Mouse (Mus musculus) ES-Bruce4 (cell line): ENCODE data around the gene Cltb. TPM values are rescaled to one million over a fixed set of nuclear protein-coding genes. Genes with fewer than 3 reads are reported as not detected.

Experiments
- H3K27ac ChIP-seq: 2 replicates; pipeline ENCODE4 v1.5.1; 2012; ENCODE audit warnings: low read length, inconsistent platforms; ENCODE audit not compliant: insufficient read depth
- H3K27me3 ChIP-seq: 2 replicates; pipeline ENCODE4 v1.6.1; 2012; ENCODE audit warnings: mild to moderate bottlenecking, low read length, inconsistent platforms; ENCODE audit not compliant: control insufficient read depth, poor library complexity, insufficient read depth, severe bottlenecking
- H3K36me3 ChIP-seq: 2 replicates; pipeline ENCODE4 v1.6.1; 2012; ENCODE audit warnings: inconsistent platforms, mild to moderate bottlenecking, low read length, moderate library complexity; ENCODE audit not compliant: control insufficient read depth, poor library complexity, insufficient read depth, severe bottlenecking
- H3K4me1 ChIP-seq: one replicate; pipeline ENCODE4 v1.8.1; 2011; ENCODE audit warnings: low read length; ENCODE audit not compliant: control insufficient read depth, insufficient read depth
- H3K4me3 ChIP-seq: 2 replicates; pipeline ENCODE4 v1.5.1; 2011; ENCODE audit warnings: low read depth, mild to moderate bottlenecking, low read length
- H3K9ac ChIP-seq: 2 replicates; pipeline ENCODE4 v1.6.1; 2012; ENCODE audit warnings: low read depth, mild to moderate bottlenecking, inconsistent platforms; ENCODE audit not compliant: poor library complexity, severe bottlenecking
- H3K9me3 ChIP-seq: replicated peaks from 2 replicates; pipeline ENCODE4 v1.6.1; 2012; ENCODE audit warnings: mild to moderate bottlenecking, low read length, inconsistent platforms; ENCODE audit not compliant: control insufficient read depth, poor library complexity, insufficient read depth, severe bottlenecking
- CTCF ChIP-seq: IDR thresholded peaks from one replicate; pipeline ENCODE4 v1.8.1; 2011; ENCODE audit warnings: low read depth, low read length
- EP300 ChIP-seq: IDR thresholded peaks from 2 replicates; pipeline ENCODE4 v1.6.1; 2011; ENCODE audit warnings: low read depth, low read length; ENCODE audit not compliant: insufficient read depth
- POLR2A ChIP-seq: IDR thresholded peaks from one replicate; pipeline ENCODE4 v1.8.1; 2011; ENCODE audit warnings: low read length; ENCODE audit not compliant: insufficient read depth
- polyA plus RNA-seq: library from polyadenylated mRNA; stranded (reverse); fragments of >200 nt; gene quantifications from 2 replicates; pipeline ENCODE4 v1.2.4, GENCODE M21; 2011; ENCODE audit warnings: low read depth; ENCODE audit not compliant: missing spikeins, insufficient read depth, insufficient read length

Cltb gene
- polyA plus RNA-seq, 1 experiment = 27.5 TPM

- no peaks in the 10 kb centered on the region for H3K27me3 ChIP-seq
- no peak overlapping the region for H3K9ac ChIP-seq
- peaks cover 39% of the 10 kb centered on the region for H3K36me3 ChIP-seq
- no peak overlapping the region for H3K4me3 ChIP-seq
- no peaks in the 10 kb centered on the region for H3K9me3 ChIP-seq
- no peaks in the 10 kb centered on the region for H3K4me1 ChIP-seq
- no peak for TF ChIP-seq POLR2A
- TF ChIP-seq CTCF = no peak
- no peak for TF ChIP-seq EP300
- no peak overlapping the region for H3K27ac ChIP-seq
Measured at GRCm38 (mm10) chr13:54582126-54582525, 29.0 kb downstream of the Cltb start.

GRCm38 (mm10) chr13:54581385-54581784, 29.8 kb downstream of the Cltb start:
- no peak for TF ChIP-seq CTCF
- no peak for TF ChIP-seq POLR2A
- no peak for TF ChIP-seq EP300
- no peaks in the 10 kb centered on the region for H3K4me1 ChIP-seq
- no peak overlapping the region for H3K27ac ChIP-seq
- H3K4me3 ChIP-seq = no peak overlapping the region
- H3K9me3 ChIP-seq = no peaks in the 10 kb centered on the region
- peaks cover 34% of the 10 kb centered on the region for H3K36me3 ChIP-seq
- H3K9ac ChIP-seq = no peak overlapping the region
- H3K27me3 ChIP-seq = no peaks in the 10 kb centered on the region

- H3K9me3 ChIP-seq = no peaks in the 10 kb centered on the region
Measured at GRCm38 (mm10) chr13:54577652-54578507, 33.3 kb downstream of the Cltb start.

GRCm38 (mm10) chr13:54575489-54575888, 35.7 kb downstream of the Cltb start:
- peak overlapping the region; percentile 85 for H3K4me3 ChIP-seq
- peak overlapping the region; percentile 81 for H3K9ac ChIP-seq
- no peaks in the 10 kb centered on the region for H3K4me1 ChIP-seq
- H3K9me3 ChIP-seq = no peaks in the 10 kb centered on the region
- peaks cover 5% of the 10 kb centered on the region; the same call in 1 of the 2 replicates for H3K36me3 ChIP-seq
- no peaks in the 10 kb centered on the region for H3K27me3 ChIP-seq
- H3K27ac ChIP-seq = no peak overlapping the region
- TF ChIP-seq EP300 (no peak), CTCF (no peak), POLR2A (no peak)

More at GRCm38 (mm10) chr13:54577652-54578507, 33.3 kb downstream of the Cltb start:
- no peak for TF ChIP-seq CTCF
- no peak for TF ChIP-seq EP300
- no peak for TF ChIP-seq POLR2A
- Histone ChIP-seq H3K4me3 (no peak overlapping the region), H3K4me1 (no peaks in the 10 kb centered on the region), H3K36me3 (peaks cover 8% of the 10 kb centered on the region; the same call in 1 of the 2 replicates), H3K27ac (no peak overlapping the region), H3K27me3 (no peaks in the 10 kb centered on the region), H3K9ac (no peak overlapping the region)

GRCm38 (mm10) chr13:54574854-54575481, 36.2 kb downstream of the Cltb start, which contains the start of gene Arl10:
TSS of gene Arl10 (plus strand) at chr13:54575015.
- H3K36me3 ChIP-seq = peaks cover 4% of the 10 kb centered on the region; the same call in 1 of the 2 replicates
- peak within 1 kb of the TSS; percentile 81 for H3K9ac ChIP-seq
- H3K4me1 ChIP-seq = no peaks in the 10 kb centered on the region
- peak within 1 kb of the TSS; percentile 85 for H3K4me3 ChIP-seq
- H3K27me3 ChIP-seq = no peaks in the 10 kb centered on the region
- H3K27ac ChIP-seq = no peak within 1 kb of the TSS
- H3K9me3 ChIP-seq = no peaks in the 10 kb centered on the region
- TF ChIP-seq POLR2A = peak; percentile 76
- TF ChIP-seq EP300 = no peak

- Histone ChIP-seq H3K9ac (no peak overlapping the region), H3K4me3 (no peak overlapping the region), H3K9me3 (no peaks in the 10 kb centered on the region), H3K27me3 (no peaks in the 10 kb centered on the region), H3K27ac (no peak overlapping the region), H3K4me1 (peaks cover 2% of the 10 kb centered on the region), H3K36me3 (no peaks in the 10 kb centered on the region)
- TF ChIP-seq POLR2A (no peak), EP300 (no peak), CTCF (no peak)
Measured at GRCm38 (mm10) chr13:54572621-54573020, 38.5 kb downstream of the Cltb start.
